Mouse (Mus musculus): ENCODE results near the gene Ndufb10. TPM values are rescaled to one million over a fixed set of nuclear protein-coding genes. Genes with fewer than 3 reads are reported as not detected.

Ndufb10 gene
- total RNA-seq, 2 experiments from 2014 or later = 383 to 407 TPM

Other genes with a start within 250 kb of the Ndufb10 start
- gene Mlst8, start 245.4 kb downstream of the Ndufb10 start, total RNA-seq (2021) = 10 to 100 TPM; 12.4 to 16.8 TPM
- gene Caskin1, start 235.9 kb downstream of the Ndufb10 start, total RNA-seq (2021) = 1 to 10 TPM; 1.6 TPM
- 10 to 100 TPM; 80.8 to 86.3 TPM for gene Traf7, start 196.5 kb downstream of the Ndufb10 start, total RNA-seq (2021)
- gene Rab26, start 190.3 kb downstream of the Ndufb10 start, total RNA-seq (2021) = under 1 TPM; 0.52 to 0.64 TPM
- gene Pkd1, start 174.6 kb downstream of the Ndufb10 start, total RNA-seq (2021) = 10 to 100 TPM; 60.5 to 66.7 TPM
- gene Tsc2, start 91.8 kb downstream of the Ndufb10 start, total RNA-seq (2021) = 10 to 100 TPM; 66.4 to 75.4 TPM
- gene Nthl1, start 91.8 kb downstream of the Ndufb10 start, total RNA-seq (2021) = 1 to 10 TPM; 7.5 TPM
- gene Slc9a3r2, start 74.2 kb downstream of the Ndufb10 start, total RNA-seq (2021) = 10 to 100 TPM; 35.4 to 35.6 TPM
- gene Npw, start 66.0 kb downstream of the Ndufb10 start, total RNA-seq (2021) = not detected
- gene Zfp598, start 54.8 kb downstream of the Ndufb10 start, total RNA-seq (2021) = 10 to 100 TPM; 25.7 to 29.6 TPM
- gene Syngr3, start 34.5 kb downstream of the Ndufb10 start, total RNA-seq (2021) = under 1 TPM; 0.13 to 0.15 TPM
- gene Gfer, start 28.3 kb downstream of the Ndufb10 start, total RNA-seq (2021) = 10 to 100 TPM; 22.9 to 24.6 TPM
- gene Noxo1, start 28.2 kb downstream of the Ndufb10 start, total RNA-seq (2021) = 1 to 10 TPM; 2.2 to 3.3 TPM
- gene Tbl3, start 16.8 kb downstream of the Ndufb10 start, total RNA-seq (2021) = 10 to 100 TPM; 19.1 to 20.4 TPM
- under 1 TPM in 1 of 2 experiments, not detected in 1; 0.23 TPM for gene Rnf151, start 6.4 kb downstream of the Ndufb10 start, total RNA-seq (2021)
- gene Rps2, start 6.4 kb downstream of the Ndufb10 start, total RNA-seq (2021) = 100 to 1,000 TPM; 750 to 839 TPM
- gene Rpl3l, start 3.3 kb upstream of the Ndufb10 start, total RNA-seq (2021) = 100 to 1,000 TPM; 215 to 219 TPM
- gene Msrb1, start 12.2 kb upstream of the Ndufb10 start, total RNA-seq (2021) = 100 to 1,000 TPM in 1 of 2 experiments, 10 to 100 TPM in 1; 91.8 to 101 TPM
- gene Hs3st6, start 28.5 kb upstream of the Ndufb10 start, total RNA-seq (2021) = not detected
- gene Meiob, start 79.8 kb upstream of the Ndufb10 start, total RNA-seq (2021) = not detected
- gene Hagh, start 115.7 kb upstream of the Ndufb10 start, total RNA-seq (2021) = 10 to 100 TPM; 65.5 to 68.8 TPM
- 10 to 100 TPM; 26.4 to 29.0 TPM for gene Fahd1, start 125.9 kb upstream of the Ndufb10 start, total RNA-seq (2021)
- gene Igfals, start 141.5 kb upstream of the Ndufb10 start, total RNA-seq (2021) = 1 to 10 TPM; 3.1 to 6.4 TPM
- 10 to 100 TPM; 19.2 to 21.4 TPM for gene Nubp2, start 161.9 kb upstream of the Ndufb10 start, total RNA-seq (2021)
- 10 to 100 TPM; 29.0 to 32.3 TPM for gene Spsb3, start 162.2 kb upstream of the Ndufb10 start, total RNA-seq (2021)
- gene Eme2, start 170.6 kb upstream of the Ndufb10 start, total RNA-seq (2021) = 10 to 100 TPM; 27.8 to 28.0 TPM
- gene Mrps34, start 170.6 kb upstream of the Ndufb10 start, total RNA-seq (2021) = 10 to 100 TPM; 93.0 to 94.7 TPM
- 10 to 100 TPM; 10.3 to 14.5 TPM for gene Nme3, start 172.0 kb upstream of the Ndufb10 start, total RNA-seq (2021)
- 10 to 100 TPM; 50.0 to 51.1 TPM for gene Mapk8ip3, start 212.5 kb upstream of the Ndufb10 start, total RNA-seq (2021)
- gene Jpt2, start 236.2 kb upstream of the Ndufb10 start, total RNA-seq (2021) = 10 to 100 TPM; 41.7 to 44.3 TPM